Mouse (Mus musculus): Measurements from ENCODE around the gene Timm8b. TPM values are rescaled to one million over a fixed set of nuclear protein-coding genes. Genes with fewer than 3 reads are reported as not detected.
"Not testable (repeated sequence)": the region's sequence is repeated elsewhere in the genome, so short reads cannot be mapped to it uniquely, and the experiment has no call there.

The Timm8b gene
- polyA plus RNA-seq, 1 experiment from 2014 or later: 407 TPM

DNA sequence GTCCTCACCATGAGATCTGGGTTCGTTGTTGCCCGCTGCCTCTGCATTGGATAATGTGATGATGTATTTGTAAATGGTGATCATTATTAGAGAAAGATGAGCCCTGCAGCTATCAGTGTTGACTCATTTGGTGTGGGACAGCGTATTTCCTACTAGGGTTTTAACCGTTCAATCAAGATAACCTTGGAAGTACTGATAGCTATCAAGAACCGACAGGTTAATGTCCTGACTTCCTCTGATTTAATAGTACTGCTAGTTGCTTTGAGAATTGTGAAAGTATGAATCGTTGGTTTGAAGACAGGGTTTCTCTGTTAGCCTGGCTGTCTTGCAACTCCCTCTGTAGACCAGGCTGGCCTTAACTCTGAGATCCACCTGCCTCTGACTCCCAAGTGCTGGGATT, 628 bp downstream of the Timm8b start:
- no peak for ATAC-seq (ENCODE audit: low FRiP score)
- Histone ChIP-seq H3K27ac (replicated peaks) (peak overlapping the region; percentile 91), H3K4me2 (peak overlapping the region; percentile 88), H3K4me1 (peaks cover 36% of the 10 kb centered on the region), H3K9me3 (replicated peaks) (no peaks in the 10 kb centered on the region), H3K9ac (replicated peaks) (peak overlapping the region; percentile 97), H3K27me3 (replicated peaks) (no peaks in the 10 kb centered on the region), H3K4me3 (replicated peaks) (peak overlapping the region; percentile 94), H3K36me3 (peaks cover 42% of the 10 kb centered on the region)
- WGBS: 3% methylated on average over 6 of the region's 6 CpGs

DNA sequence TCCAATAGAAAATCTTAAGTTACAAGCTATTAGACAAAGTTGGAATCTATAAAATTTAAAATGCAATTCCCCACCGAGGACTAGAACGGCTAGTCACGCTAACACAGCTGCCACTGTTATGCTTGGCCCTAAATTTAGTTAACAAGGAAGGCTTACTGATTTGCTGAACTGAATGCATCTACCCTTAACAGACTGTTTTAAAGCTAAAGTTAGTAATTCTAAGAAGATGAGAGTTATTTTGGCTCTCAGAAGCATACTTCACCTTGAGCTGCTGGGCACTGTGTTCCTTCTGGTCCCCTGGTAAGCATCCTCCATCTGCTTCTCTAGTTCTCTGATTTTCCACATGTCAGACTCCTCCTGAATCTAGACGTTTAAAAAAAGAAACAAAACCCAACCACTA, 8.4 kb downstream of the Timm8b start:
- H3K36me3 ChIP-seq: peaks cover 68% of the 10 kb centered on the region
- peaks cover 23% of the 10 kb centered on the region for H3K4me1 ChIP-seq
- H3K4me2 ChIP-seq: no peak overlapping the region
- no peak overlapping the region for H3K4me3 ChIP-seq (replicated peaks)
- no peak overlapping the region for H3K27ac ChIP-seq (replicated peaks)
- 92% methylated on average over 4 of the region's 4 CpGs for WGBS
- H3K9ac ChIP-seq (replicated peaks): no peak overlapping the region
- no peaks in the 10 kb centered on the region for H3K9me3 ChIP-seq (replicated peaks)
- no peaks in the 10 kb centered on the region for H3K27me3 ChIP-seq (replicated peaks)
- ATAC-seq (ENCODE audit: low FRiP score): no peak

DNA sequence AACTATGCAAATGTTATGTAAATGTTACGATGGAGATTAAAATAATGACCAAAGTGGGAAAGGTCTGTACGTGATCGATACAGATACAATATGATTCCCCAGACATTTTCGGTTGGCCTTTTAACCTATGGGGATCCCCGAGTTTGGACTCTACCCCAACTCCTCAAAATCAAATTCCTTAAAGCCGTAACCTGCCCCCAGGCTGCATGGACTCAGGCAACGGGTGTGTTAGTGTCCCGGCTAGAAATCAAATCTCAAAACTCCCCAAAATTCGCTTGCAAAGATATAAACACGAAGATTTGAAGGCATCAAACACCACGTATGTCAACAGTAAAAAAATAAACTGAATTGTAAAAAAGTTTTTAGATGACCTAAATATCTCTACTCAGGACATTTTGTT, 12.5 kb downstream of the Timm8b start:
- peak overlapping the region; percentile 97 for H3K9ac ChIP-seq (replicated peaks)
- peaks cover 36% of the 10 kb centered on the region for H3K36me3 ChIP-seq
- no peak overlapping the region for H3K27ac ChIP-seq (replicated peaks)
- no peaks in the 10 kb centered on the region for H3K9me3 ChIP-seq (replicated peaks)
- ATAC-seq (ENCODE audit: low FRiP score): no peak
- 37% methylated on average over 11 of the region's 11 CpGs for WGBS
- peak overlapping the region; percentile 84 for H3K4me2 ChIP-seq
- H3K4me3 ChIP-seq (replicated peaks): peak overlapping the region; percentile 100
- no peaks in the 10 kb centered on the region for H3K27me3 ChIP-seq (replicated peaks)
- peaks cover 27% of the 10 kb centered on the region for H3K4me1 ChIP-seq

DNA sequence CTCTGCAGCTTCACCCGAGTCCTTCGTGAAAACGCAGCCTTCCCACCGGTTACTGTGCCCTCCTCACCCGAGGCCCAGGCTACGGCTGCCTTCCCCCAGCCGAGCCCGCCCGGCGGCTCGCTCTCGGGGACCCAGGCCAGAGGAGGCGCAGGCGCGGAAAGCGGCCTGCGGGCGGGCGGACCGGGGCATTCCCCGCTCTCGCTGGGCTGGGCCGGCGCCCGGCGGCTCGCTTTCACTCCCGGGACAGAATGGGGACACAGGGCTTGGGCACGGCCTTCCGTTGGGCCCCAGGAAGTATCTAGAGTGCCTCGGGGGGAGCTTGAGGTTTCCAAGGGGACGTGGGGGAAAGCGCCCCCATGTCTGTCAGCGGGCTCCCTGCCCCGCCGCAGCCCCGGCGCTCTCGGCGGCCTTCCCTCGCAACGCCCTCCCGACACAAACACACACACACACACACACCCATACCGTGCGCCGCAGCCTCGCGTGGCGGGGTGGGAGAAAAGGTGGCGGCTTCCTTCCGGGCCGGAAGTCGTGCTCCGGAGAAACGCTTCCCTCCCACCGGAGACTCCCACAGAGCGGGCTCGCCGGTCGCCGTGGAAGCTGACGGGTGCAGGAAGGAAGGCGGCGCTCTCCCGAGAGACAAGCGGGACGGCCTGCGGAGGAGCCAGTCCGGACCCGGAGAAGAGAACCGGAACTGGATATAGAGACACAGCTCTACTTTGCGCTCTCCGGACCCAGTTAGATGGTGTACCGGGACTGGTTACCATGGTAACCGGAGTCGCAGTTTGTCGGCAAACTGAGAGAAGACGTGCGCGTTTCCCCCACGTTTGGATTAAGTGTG, 13.3 kb downstream of the Timm8b start, which contains the start of the genes Pih1d2 and Nkapd1:
Gene Pih1d2 (plus strand): TSS at position 556 of the 838 bp plus-strand sequence.
Gene Nkapd1 (minus strand): TSS at position 699 of the 838 bp plus-strand sequence.
- H3K27ac ChIP-seq (replicated peaks): peak within 1 kb of the TSS; percentile 96
- H3K9me3 ChIP-seq (replicated peaks): no peaks in the 10 kb centered on the region
- peak within 1 kb of the TSS; percentile 84 for H3K4me2 ChIP-seq
- H3K27me3 ChIP-seq (replicated peaks): no peaks in the 10 kb centered on the region
- H3K4me1 ChIP-seq: peaks cover 27% of the 10 kb centered on the region
- H3K9ac ChIP-seq (replicated peaks): peak within 1 kb of the TSS; percentile 97
- peak within 1 kb of the TSS; percentile 100 for H3K4me3 ChIP-seq (replicated peaks)
- peaks cover 31% of the 10 kb centered on the region for H3K36me3 ChIP-seq
- WGBS: under 1% methylated on average over 72 of the region's 81 CpGs
- peak; percentile 94 for ATAC-seq (ENCODE audit: low FRiP score)

- H3K4me3 ChIP-seq (replicated peaks): peak overlapping the region; percentile 100
- ATAC-seq (ENCODE audit: low FRiP score): no peak
- H3K9me3 ChIP-seq (replicated peaks): no peaks in the 10 kb centered on the region
- H3K36me3 ChIP-seq: peaks cover 25% of the 10 kb centered on the region
- H3K27ac ChIP-seq (replicated peaks): no peak overlapping the region
- H3K27me3 ChIP-seq (replicated peaks): no peaks in the 10 kb centered on the region
- H3K4me2 ChIP-seq: peak overlapping the region; percentile 84
- 64% methylated on average over 9 of the region's 9 CpGs for WGBS
- H3K9ac ChIP-seq (replicated peaks): no peak overlapping the region
- peaks cover 27% of the 10 kb centered on the region for H3K4me1 ChIP-seq
Measured at GRCm38 (mm10) chr9:50617794-50618330, 14.2 kb downstream of the Timm8b start.

DNA sequence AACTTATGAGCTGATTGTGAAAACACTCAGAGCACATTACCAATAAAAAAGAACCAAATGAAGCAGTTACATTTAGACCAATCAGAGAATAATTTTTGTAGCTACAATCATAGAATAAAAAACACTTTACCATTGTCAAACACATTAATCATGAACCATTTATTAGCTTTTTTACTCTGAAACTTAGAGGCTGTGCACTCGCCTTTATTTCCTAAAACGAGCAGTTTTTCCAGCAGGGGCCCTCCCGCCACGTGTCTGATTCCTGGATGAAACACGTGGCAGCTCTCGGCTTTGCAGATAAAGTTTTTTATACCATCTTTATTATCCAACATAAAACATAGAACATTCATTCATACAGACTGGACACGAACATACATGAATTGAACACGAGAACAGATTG, 27.2 kb downstream of the Timm8b start:
- not testable (repeated sequence) for H3K4me3 ChIP-seq (replicated peaks); H3K27ac ChIP-seq (replicated peaks); H3K4me2 ChIP-seq; H3K4me1 ChIP-seq; H3K27me3 ChIP-seq (replicated peaks); H3K9ac ChIP-seq (replicated peaks); ATAC-seq (ENCODE audit: low FRiP score); H3K9me3 ChIP-seq (replicated peaks)
- 90% methylated on average over 6 of the region's 8 CpGs for WGBS
- H3K36me3 ChIP-seq: peaks cover 26% of the 10 kb centered on the region

DNA sequence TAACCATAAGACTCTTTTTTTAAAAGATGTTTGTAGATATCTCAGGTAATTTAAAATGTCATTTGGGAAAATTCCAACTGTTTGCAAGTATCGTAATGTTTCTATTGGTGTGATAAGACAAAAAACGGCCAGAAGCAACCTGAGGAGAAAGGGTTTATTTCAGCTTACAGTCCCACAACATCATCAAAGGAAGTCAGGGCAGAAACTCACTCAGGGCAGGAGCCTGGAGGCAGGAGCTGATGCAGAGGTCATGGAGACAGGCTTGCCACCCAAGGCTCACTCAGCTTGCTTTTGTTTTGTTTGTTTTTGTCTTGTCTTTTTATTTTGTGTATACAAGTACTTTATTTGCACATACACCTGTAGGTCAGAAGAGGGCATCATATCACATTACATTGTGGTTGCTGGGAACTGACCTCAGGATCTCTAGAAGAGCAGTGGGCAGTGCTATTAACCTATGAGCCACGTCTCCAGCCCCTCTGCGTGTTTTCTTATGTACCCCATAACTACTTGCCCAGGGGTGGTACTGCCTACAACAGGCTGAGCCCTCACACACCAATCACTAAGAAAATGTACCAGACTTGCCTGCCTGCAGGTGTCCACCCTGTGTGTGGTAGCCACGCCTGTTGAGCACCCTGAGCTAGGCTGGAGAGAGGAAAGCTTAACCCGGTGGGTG, 28.4 kb downstream of the Timm8b start:
- Histone ChIP-seq H3K4me3 (replicated peaks) (no peak overlapping the region), H3K36me3 (peaks cover 35% of the 10 kb centered on the region), H3K9ac (replicated peaks) (no peak overlapping the region), H3K27ac (replicated peaks) (no peak overlapping the region), H3K27me3 (replicated peaks) (no peaks in the 10 kb centered on the region), H3K9me3 (replicated peaks) (no peaks in the 10 kb centered on the region), H3K4me2 (no peak overlapping the region), H3K4me1 (no peaks in the 10 kb centered on the region)
- 87% methylated on average over 6 of the region's 6 CpGs for WGBS
- no peak for ATAC-seq (ENCODE audit: low FRiP score)

DNA sequence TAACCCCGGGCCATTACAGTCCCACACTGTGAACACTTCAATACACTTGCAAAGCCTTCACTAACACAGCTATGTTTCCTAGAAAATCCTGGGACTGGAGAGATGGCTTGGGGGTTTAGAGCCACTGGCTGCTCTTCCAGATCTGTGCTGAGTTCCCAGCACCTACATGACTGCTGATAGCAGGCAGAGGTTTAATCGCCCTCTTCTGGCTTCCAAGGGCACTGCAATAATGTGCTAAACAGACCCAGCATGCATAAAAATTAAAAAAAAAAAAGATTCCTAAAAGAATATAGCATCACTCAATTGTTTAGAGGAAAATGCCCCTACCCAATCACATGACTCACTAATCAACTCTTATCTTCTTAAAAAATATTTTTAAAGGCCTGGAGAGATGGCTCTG, 29.3 kb downstream of the Timm8b start:
- Histone ChIP-seq H3K4me2 (no peak overlapping the region), H3K4me1 (no peaks in the 10 kb centered on the region), H3K9me3 (replicated peaks) (no peaks in the 10 kb centered on the region), H3K9ac (replicated peaks) (no peak overlapping the region), H3K4me3 (replicated peaks) (no peak overlapping the region), H3K27me3 (replicated peaks) (no peaks in the 10 kb centered on the region), H3K36me3 (peaks cover 43% of the 10 kb centered on the region), H3K27ac (replicated peaks) (no peak overlapping the region)
- ATAC-seq (ENCODE audit: low FRiP score): no peak
- WGBS: 60% methylated on average over 2 of the region's 2 CpGs

DNA sequence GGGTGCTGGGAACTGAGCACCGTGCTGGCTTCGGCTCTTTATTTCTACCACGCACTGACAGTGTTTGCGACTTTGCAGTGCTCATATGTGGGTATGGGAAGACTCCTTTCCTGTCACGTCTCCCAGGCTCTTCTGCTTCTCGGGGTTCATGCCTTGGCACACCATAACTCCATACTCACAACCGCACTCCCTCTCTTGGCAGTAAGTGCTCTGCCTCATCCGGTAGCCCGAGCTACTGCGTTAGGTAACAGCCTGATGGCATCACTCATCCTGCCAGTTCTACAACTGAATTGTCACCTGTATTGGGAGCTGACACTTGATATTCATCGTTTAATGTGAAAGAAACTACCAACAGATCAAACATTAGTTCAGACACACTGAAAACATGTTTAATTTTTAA, 30.6 kb downstream of the Timm8b start:
- ATAC-seq (ENCODE audit: low FRiP score): no peak
- Histone ChIP-seq H3K27me3 (replicated peaks) (no peaks in the 10 kb centered on the region), H3K36me3 (peaks cover 53% of the 10 kb centered on the region), H3K4me1 (no peaks in the 10 kb centered on the region), H3K9ac (replicated peaks) (no peak overlapping the region), H3K4me3 (replicated peaks) (no peak overlapping the region), H3K9me3 (replicated peaks) (no peaks in the 10 kb centered on the region), H3K27ac (replicated peaks) (no peak overlapping the region), H3K4me2 (no peak overlapping the region)
- WGBS: 96% methylated on average over 11 of the region's 11 CpGs

DNA sequence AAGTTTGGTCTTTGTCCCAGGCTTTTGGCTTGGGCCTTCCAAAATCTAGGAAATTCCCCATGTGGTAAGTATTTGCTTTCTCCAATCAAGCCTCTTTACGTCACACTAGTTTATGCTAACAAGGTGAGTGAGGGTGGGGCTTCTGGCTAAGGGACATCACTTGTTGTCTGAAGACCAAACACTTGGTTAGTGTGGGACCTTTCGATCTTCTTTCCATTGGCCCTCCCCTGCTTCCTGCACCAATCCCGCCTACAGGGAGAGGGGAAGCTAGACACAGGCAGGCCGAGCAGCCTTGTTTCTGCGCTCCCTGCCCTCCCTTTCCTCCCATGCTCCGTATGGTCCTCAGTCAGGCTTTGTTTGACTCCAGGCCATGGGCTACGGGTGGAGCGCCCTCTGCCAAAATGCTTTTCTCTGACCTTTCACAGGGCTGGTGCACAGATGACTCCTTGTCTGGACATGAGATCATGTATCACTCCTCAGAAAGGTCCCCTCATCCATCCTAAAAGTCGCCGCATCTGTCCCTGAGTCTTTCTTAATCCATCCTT, 43.2 kb downstream of the Timm8b start:
- WGBS: 81% methylated on average over 10 of the region's 10 CpGs
- Histone ChIP-seq H3K4me1 (no peaks in the 10 kb centered on the region), H3K27me3 (replicated peaks) (no peaks in the 10 kb centered on the region), H3K9me3 (replicated peaks) (no peaks in the 10 kb centered on the region), H3K36me3 (peaks cover 89% of the 10 kb centered on the region), H3K9ac (replicated peaks) (no peak overlapping the region), H3K27ac (replicated peaks) (no peak overlapping the region), H3K4me3 (replicated peaks) (no peak overlapping the region), H3K4me2 (no peak overlapping the region)
- ATAC-seq (ENCODE audit: low FRiP score): no peak

GRCm38 (mm10) chr9:50650503-50650902, 46.8 kb downstream of the Timm8b start:
- H3K4me2 ChIP-seq: no peak overlapping the region
- no peak for ATAC-seq (ENCODE audit: low FRiP score)
- no peak overlapping the region for H3K27ac ChIP-seq (replicated peaks)
- no peaks in the 10 kb centered on the region for H3K9me3 ChIP-seq (replicated peaks)
- H3K4me1 ChIP-seq: no peaks in the 10 kb centered on the region
- H3K4me3 ChIP-seq (replicated peaks): no peak overlapping the region
- H3K27me3 ChIP-seq (replicated peaks): no peaks in the 10 kb centered on the region
- peaks cover 89% of the 10 kb centered on the region for H3K36me3 ChIP-seq
- no peak overlapping the region for H3K9ac ChIP-seq (replicated peaks)
- 95% methylated on average over 10 of the region's 10 CpGs for WGBS
